ENCODE assay signal across 10 mouse cellular contexts in the genomic region with DNA sequence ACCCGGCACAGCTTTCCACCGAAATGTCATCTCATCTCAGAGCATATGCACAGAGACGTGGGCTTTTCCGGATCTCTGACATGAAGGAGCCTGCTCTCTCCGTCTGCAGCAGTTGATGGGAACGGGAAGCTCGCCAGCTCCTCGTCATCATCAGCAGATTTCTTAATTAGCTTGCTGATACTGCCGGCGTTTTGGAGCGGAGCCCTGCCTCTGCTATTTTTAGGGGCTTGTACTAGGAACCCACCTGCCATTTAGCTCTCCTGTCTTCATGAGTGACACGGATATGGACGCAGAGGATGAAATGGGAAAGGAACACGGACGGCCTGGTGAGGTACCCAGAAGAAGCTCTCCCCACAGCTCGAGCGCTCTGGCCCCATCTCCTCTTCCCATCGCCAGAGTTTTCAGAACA. TPM values are rescaled to one million over a fixed set of nuclear protein-coding genes. Genes with fewer than 3 reads are reported as not detected.
DNase-seq lines count a peak whose midpoint lies in the region; ATAC-seq and TF ChIP-seq lines count a peak whose summit lies in the region.
"Had no signal": no experiment of that assay in that cellular context is flagged by ENCODE, and none has a peak within 500 bp of the region (broad histone marks: within the 10 kb centered on the region; RNA-seq: fewer than 3 reads in every experiment).

No protein-coding gene starts in this region.

- TF ChIP-seq POLR2A in cortical plate, adult 2 months (IDR thresholded peaks at IDR 0.05; ENCODE audit: extremely low read depth, insufficient read depth, low read length) = no peak

- no peak overlapping the region for H3K27ac ChIP-seq in kidney, embryonic 16.5 days (ENCODE audit: low read length)
- H3K27ac ChIP-seq in cortical plate, adult 2 months (ENCODE audit: insufficient read depth, low read length) = no peak overlapping the region
- H3K27ac ChIP-seq: embryonic facial prominence, embryonic 13.5 days; limb, embryonic 15.5 days had no signal

- no peak overlapping the region for H3K4me3 ChIP-seq in kidney, embryonic 16.5 days (ENCODE audit: low read length)
- peak overlapping the region; percentile 11 for H3K4me3 ChIP-seq in cortical plate, adult 2 months (ENCODE audit: insufficient read depth, low read length)
- H3K4me3 ChIP-seq: embryonic facial prominence, embryonic 13.5 days; limb, embryonic 15.5 days had no signal

- H3K9me3 ChIP-seq in kidney, embryonic 16.5 days (ENCODE audit: low read length) = no peaks in the 10 kb centered on the region
- H3K9me3 ChIP-seq: embryonic facial prominence, embryonic 13.5 days; limb, embryonic 15.5 days had no signal

- peaks cover 4% of the 10 kb centered on the region; the same call in 1 of the 2 replicates for H3K4me1 ChIP-seq in kidney, embryonic 16.5 days (ENCODE audit: insufficient read depth, low read length)
- H3K4me1 ChIP-seq in cortical plate, adult 2 months (ENCODE audit: control insufficient read depth, insufficient read depth, low read length) = no peaks in the 10 kb centered on the region

- no peak overlapping the region for H3K9ac ChIP-seq in kidney, embryonic 16.5 days (replicated peaks; ENCODE audit: low read length)
- H3K9ac ChIP-seq: embryonic facial prominence, embryonic 13.5 days; limb, embryonic 15.5 days had no signal

- H3K27me3 ChIP-seq in kidney, embryonic 16.5 days (ENCODE audit: insufficient read depth, low read length) = no peaks in the 10 kb centered on the region
- H3K27me3 ChIP-seq: embryonic facial prominence, embryonic 13.5 days; limb, embryonic 15.5 days had no signal

- WGBS in kidney, embryonic 16.5 days = 79% methylated on average over 18 of the region's 18 CpGs

- no peak for TF ChIP-seq CTCF in cortical plate, adult 2 months (IDR thresholded peaks at IDR 0.05; ENCODE audit: extremely low read depth, insufficient read depth, low read length)

- no peak overlapping the region for H3K4me2 ChIP-seq in kidney, embryonic 16.5 days (replicated peaks; ENCODE audit: low read depth, low read length)
- H3K4me2 ChIP-seq: embryonic facial prominence, embryonic 13.5 days; limb, embryonic 15.5 days had no signal

- peak; percentile 41 for DNase-seq in kidney, postnatal 14 days
- DNase-seq in layer of hippocampus, adult 8-10 months (ENCODE audit: low spot score in 2 of 2) = peak; percentile 82 to 86
- DNase-seq in right cerebral cortex, postnatal 14 days = peak; percentile 74
- no peak for DNase-seq in thymus, postnatal 0 days (ENCODE audit: low spot score)
- DNase-seq in c-Kit-positive CD71-positive TER-119-positive erythroid progenitor cells, embryonic 14.5 days (ENCODE audit: low spot score) = no peak
- no peak for DNase-seq in testis, postnatal 10 days (ENCODE audit: low spot score)

- H3K36me3 ChIP-seq in kidney, embryonic 16.5 days (ENCODE audit: insufficient read depth, low read length) = no peaks in the 10 kb centered on the region
- H3K36me3 ChIP-seq: embryonic facial prominence, embryonic 13.5 days; limb, embryonic 15.5 days had no signal

- no peak for ATAC-seq in kidney, embryonic 16.5 days (ENCODE audit: low FRiP score, low TSS enrichment)

RNA-seq across cellular contexts. Expression of a gene that starts 14.1 kb away (rescaled TPM):
- polyA plus RNA-seq in kidney, embryonic 16.5 days (2015; fragmentation: Nextera tagmentation; extraction: Ambion mirVana) = 0.27 and 0.35 TPM in 2 replicates
- 0.84 and 0.85 TPM in 2 replicates for polyA plus RNA-seq in cortical plate, adult 2 months (2012; rRNA removed)
- total RNA-seq in layer of hippocampus, adult 8-10 months (2022) = 1 to 10 TPM in 3 of 4 experiments, under 1 TPM in 1; 0.87 to 1.6 (median 1.2) TPM
- polyA plus RNA-seq in thymus, postnatal 0 days (2015; fragmentation: Nextera tagmentation; extraction: Ambion mirVana) = 7.4 and 7.7 TPM in 2 replicates

Comparison
In these comparisons a context has a peak if more than half of its experiments do, and no peak if none do; other contexts are left out.
1. DNase-seq: peak in kidney, postnatal 14 days (single experiment), layer of hippocampus, adult 8-10 months (2 of 2) and right cerebral cortex, postnatal 14 days (single experiment); none in thymus, postnatal 0 days (single experiment), c-Kit-positive CD71-positive TER-119-positive erythroid progenitor cells, embryonic 14.5 days (single experiment) and testis, postnatal 10 days (single experiment).